Mouse (Mus musculus) spleen, adult 2 months (tissue): ENCODE results near the gene Rab23.

Experiments
- CTCF ChIP-seq: fragments of 200-500 bp; IDR thresholded peaks from 2 replicates; pipeline ENCODE4 v1.5.1; 2011; ENCODE audit warnings: mild to moderate bottlenecking, inconsistent platforms; ENCODE audit not compliant: insufficient read depth, insufficient read length, insufficient replicate concordance; ENCODE audit errors: extremely low read depth
- POLR2A ChIP-seq: fragments of 200-500 bp; IDR thresholded peaks from 2 replicates; pipeline ENCODE4 v1.6.1; 2011; ENCODE audit warnings: low read depth, low read length, inconsistent platforms

GRCm38 (mm10) chr1:33690087-33690448 lies 29.6 kb upstream of the Rab23 start:
- TF ChIP-seq CTCF, result no peak
- TF ChIP-seq POLR2A, result no peak
